Mouse (Mus musculus) CD4-positive, CD25-positive, alpha-beta regulatory T cell, adult 4 months (primary cell): ENCODE data around the gene Gucy2e. TPM values are rescaled to one million over a fixed set of nuclear protein-coding genes. Genes with fewer than 3 reads are reported as not detected.

ENCODE experiments used
- ATAC-seq: one replicate; pipeline ENCODE4 v1.8.0; 2017
- polyA plus RNA-seq, 2 experiments: library from polyadenylated mRNA; unstranded; fragments of 100-300 nt; shearing (Covaris generic); gene quantifications; one replicate each; pipeline ENCODE4 v1.2.1; 2017

Gucy2e gene
- polyA plus RNA-seq, result under 1 TPM in 1 of 2 experiments, not detected in 1; 0.53 TPM

DNA sequence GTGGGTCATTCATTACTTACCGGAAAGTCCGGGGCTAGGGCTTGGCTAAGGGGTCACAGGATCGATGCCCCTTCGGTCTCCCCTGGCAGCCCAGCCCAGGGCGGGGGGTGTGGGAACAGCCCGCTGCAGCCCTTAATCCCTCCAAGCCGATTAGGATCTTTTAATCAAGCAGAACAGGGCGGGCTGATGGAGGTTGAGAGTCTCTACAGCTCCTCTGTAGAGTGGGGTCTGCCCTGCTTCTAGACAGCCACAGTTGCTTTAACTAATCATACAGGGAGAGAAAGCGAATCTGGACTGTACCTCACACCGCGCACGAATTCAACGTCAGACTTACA is at the start of gene Gucy2e:
Gene Gucy2e, minus strand, starts transcription at position 111 of the 335 bp plus-strand sequence.
- no peak for ATAC-seq

- no peak for ATAC-seq
Observed at GRCm38 (mm10) chr11:69277267-69277666, 40.4 kb upstream of the Gucy2e start.

DNA sequence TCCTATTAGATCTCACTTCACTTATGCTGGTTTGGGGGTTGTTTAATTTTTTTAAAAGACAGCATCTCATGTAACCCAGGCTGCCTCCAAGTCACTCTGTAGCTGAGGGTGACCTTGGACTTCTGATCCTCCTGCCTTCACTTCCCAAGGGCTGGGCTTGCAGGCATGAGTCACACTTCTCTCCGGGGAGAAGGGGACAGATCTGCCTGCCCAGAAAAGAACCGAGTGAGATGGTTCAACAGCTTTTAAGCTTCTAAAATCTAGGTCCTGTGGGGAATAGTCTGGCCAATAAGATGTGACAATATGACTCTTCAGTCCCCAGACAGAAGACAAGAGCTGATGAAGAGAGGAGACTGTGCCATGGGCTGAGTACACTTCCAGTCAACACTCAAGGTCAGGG is 39.2 kb upstream of the Gucy2e start:
- ATAC-seq, result no peak

GRCm38 (mm10) chr11:69275650-69276049 is 38.8 kb upstream of the Gucy2e start:
- ATAC-seq, result no peak

DNA sequence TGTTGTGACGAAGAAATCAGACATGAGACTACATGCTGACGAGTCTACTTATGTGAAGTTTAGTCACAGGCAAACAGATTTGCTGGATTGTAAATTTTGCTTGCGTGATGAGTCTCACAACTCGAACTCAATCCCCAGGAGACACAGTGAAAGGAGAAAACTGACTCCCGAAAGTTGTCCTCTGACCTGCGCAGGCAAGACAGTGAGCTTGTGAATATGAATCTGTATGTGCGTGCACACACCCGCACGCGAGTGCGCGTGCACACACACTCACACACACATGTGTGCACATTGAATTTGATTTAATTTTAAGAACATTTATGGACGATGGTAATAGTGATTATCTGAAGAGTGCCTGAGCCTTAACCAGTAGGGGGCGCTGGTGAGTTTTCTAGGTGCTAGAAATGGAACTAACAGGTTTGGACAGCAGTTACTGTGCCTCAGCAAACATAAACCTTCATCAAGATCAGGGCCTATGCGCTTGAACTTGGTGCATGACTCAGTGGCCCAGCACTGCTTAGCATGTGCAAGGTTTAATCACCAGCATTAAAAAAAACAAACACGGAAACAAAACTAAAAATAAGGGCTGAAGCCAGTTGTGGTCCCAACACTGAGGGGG is 35.4 kb upstream of the Gucy2e start:
- ATAC-seq, result no peak

- no peak for ATAC-seq
Observed at GRCm38 (mm10) chr11:69269575-69269974, 32.7 kb upstream of the Gucy2e start.

GRCm38 (mm10) chr11:69268100-69268499 is 31.3 kb upstream of the Gucy2e start:
- peak; percentile 52 for ATAC-seq

- ATAC-seq, result peak; percentile 44
Observed at GRCm38 (mm10) chr11:69267341-69267740, 30.5 kb upstream of the Gucy2e start.

- peak; percentile 84 for ATAC-seq
Observed at GRCm38 (mm10) chr11:69266253-69266652, 29.4 kb upstream of the Gucy2e start.

GRCm38 (mm10) chr11:69265410-69265809 is 28.6 kb upstream of the Gucy2e start:
- no peak for ATAC-seq

DNA sequence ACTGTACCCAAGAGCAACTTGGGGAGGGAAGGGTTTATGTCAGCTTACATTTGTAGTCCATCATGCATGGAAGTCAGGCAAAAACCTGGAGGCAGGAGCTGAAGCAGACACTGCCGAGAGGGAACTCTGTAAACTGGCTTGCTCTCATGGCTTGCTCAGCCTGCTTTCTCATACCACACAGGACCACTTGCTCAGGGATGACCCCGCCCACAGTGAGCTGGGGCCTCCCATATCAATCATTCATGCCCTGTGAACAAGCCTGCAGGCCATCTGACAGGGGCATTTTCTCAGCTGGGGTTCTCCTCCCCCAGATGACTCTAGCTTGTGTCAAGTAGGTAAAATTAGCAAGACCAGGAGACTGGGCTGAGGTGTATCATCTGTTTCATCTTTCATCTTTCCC is 27.4 kb upstream of the Gucy2e start:
- no peak for ATAC-seq

- ATAC-seq, result no peak
Observed at GRCm38 (mm10) chr11:69260111-69260510, 23.3 kb upstream of the Gucy2e start.

DNA sequence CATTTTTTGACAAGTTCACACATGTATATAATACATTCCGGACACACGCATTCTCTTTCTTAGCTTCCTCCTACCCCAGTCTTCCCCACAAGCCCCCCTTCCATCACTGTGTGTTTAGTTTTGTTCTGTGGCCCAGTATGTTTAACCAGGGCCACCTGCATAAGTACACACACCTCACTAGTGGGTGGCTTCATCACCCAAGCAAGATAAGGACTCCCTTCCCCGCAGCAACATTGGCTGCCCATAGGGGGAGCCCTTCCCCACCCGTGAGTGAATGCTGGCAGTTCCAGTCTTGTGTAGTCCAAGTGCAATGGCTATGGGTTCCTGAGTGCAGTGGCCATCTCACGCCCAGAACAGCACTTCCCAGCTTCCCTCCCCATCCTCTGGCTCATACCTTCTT is 21.5 kb upstream of the Gucy2e start:
- peak; percentile 90 for ATAC-seq

DNA sequence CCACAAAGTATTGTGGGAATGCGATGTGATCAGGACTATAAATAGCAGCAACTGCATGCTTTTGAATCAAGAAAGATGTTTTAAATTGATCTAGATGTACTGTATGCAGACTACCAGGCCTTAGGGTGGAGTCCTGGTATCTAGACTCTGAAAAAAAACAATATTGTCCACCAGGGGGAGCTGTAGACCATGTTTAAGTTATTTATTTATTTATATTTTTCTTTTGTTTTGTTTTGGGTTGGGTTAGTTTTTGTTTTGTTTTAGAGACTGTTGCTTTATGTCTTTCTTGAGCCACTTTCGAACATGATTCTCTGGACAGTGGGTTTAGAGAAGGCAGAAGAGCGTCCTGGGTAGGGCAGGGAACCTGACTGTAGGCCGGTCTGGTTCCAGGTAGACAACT is 21.0 kb upstream of the Gucy2e start:
- ATAC-seq, result peak; percentile 67

DNA sequence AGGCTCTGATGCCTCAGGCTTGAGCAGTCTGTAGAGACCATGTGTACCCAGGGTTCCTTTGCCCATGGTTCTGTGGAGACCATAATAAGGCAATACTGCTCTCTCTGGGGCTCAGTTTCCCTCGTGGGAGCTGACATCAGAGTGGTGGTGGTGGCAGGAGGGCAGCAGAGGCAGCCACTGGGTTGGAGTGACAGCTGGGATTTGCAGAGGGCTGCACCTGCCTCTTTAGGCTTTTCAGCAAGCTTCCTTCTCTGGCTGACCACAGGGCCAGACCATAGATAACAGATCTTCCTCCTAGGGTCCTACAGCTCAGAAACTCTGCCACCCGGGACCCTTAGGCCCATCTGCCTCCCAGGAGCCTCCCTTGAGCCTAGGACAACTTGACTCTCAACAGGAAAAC is 20.2 kb upstream of the Gucy2e start:
- no peak for ATAC-seq

- no peak for ATAC-seq
Observed at GRCm38 (mm10) chr11:69254808-69255207, 18.0 kb upstream of the Gucy2e start.

GRCm38 (mm10) chr11:69253131-69253530 is 16.3 kb upstream of the Gucy2e start:
- no peak for ATAC-seq

DNA sequence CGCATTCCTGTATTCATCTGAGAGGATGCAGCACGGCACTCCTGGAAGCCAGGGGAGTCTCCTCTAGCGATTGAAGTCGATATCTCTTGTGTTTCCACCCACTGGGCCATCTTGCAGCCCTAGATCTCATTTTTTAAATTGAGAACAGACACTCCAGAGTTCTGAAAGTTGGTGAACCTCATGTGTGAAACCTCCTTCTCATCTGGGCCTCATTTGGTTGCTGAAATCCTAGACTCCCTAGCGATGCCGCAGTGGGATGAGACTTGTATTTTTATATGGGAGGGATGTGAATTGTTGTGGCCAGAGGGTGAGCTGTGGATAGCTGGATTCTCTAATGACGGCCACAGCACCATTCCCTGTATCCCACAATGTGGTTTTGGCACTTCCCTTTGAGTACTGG is 15.1 kb upstream of the Gucy2e start:
- ATAC-seq, result no peak

GRCm38 (mm10) chr11:69251135-69251842 is 14.5 kb upstream of the Gucy2e start:
- no peak for ATAC-seq

DNA sequence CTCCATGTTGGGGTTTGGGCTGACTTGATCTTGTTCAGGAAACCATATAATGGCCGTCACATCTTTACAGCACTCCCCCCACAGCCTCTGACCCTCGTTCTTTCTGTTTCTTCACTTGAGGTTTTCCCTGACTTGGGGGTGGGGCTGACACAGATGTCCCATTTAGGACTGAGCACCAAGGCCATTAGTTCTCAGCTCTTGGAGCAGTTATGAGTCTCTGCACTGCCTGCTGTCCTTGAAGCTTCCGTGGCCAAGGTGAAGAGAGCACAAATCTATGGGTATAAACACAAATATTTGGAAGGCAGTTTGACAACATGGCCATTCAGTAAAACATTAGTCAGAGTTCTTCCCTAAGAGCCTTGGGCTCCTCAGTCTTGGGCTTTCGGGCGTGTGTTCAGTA is 13.3 kb upstream of the Gucy2e start:
- ATAC-seq, result no peak

GRCm38 (mm10) chr11:69249131-69249530 is 12.3 kb upstream of the Gucy2e start:
- no peak for ATAC-seq

DNA sequence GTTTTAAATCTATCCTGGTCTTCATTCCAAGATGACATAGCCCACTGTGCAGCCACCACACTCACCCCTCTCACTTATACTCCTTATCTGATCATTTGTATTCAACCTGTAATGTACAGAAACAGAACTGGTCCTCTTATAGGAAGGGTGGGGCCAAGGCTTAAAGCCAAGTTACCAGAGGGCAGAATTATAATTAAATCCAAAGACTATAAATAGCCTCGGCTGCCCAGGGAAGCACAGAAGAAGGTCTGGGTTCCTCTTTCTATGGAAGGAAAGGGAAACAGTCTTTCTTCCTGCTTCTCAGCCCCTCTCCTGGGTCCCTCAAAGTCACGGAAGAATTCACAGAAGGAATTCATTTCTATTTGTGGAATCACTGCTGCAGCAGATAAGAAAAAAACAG is 8.8 kb upstream of the Gucy2e start:
- ATAC-seq, result no peak

DNA sequence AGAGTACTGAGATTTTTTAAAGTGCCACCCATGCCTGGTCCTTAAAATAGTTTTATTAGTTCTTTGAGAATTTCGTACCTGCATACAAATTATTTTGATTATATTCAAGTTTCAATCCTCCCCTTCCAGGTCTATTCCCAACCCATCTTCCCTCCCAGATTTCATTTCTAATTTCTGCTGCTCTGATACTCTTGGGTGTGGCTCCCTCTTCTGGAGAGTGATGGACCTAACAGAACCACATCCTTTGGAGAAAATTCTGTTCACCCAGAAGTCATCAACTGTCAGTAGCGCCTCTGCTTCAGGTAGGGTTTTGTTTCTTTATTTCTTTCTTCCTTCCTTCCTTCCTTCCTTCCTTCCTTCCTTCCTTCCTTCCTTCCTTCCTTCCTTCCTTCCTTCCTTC is 8.1 kb upstream of the Gucy2e start:
- no peak for ATAC-seq

DNA sequence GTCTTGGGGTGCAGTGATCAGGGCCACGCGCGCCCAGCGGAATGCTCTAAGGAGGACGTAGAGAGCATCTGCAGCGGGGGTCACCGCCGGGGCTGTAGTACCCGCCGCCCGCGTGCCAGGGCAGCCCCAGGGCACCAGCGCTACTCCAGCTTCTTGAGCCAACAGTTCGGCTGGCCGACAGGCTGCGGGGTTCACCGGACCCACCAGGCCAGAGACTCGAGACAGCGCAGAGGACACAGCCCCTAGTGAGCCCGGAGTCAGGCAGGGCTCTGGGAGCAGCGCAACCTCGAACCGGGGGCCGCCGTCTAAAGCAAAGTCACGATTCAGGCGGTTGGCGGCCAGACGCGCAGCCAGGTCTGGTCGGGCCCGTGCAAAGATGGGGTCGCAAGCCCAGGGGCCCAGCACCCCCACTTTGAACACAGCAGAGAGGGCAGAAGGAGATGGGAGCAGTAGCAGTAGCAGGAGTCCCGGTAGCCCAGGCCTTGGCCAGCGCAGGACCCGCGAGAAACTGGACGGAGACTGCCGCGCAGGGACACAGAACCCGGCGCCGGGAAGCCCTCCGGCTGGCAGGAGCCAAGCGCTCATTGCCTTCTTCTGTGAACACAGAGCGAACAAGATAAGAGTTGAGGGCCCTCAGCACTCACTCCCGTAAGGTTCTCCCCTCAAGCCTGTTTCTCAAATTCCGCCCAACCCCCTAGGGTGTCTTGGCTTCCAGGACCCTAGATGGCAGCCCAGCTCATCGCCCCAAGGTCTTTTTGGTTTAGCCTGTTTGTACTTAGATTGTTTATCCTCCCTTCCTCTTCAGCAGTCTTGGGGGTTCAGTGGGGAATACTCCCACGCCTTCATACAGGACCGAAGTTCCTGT is 543 bp downstream of the Gucy2e start:
- ATAC-seq, result no peak
